Mouse (Mus musculus) thymus, postnatal 36 days (tissue): ENCODE data around the gene Bclaf1.

ENCODE experiments used
- DNase-seq, 2 experiments: peaks; one replicate each; pipeline ENCODE4 v3.0.0; 2022; ENCODE audit warnings: mixed read lengths in 2 of 2

Bclaf1 gene

DNA sequence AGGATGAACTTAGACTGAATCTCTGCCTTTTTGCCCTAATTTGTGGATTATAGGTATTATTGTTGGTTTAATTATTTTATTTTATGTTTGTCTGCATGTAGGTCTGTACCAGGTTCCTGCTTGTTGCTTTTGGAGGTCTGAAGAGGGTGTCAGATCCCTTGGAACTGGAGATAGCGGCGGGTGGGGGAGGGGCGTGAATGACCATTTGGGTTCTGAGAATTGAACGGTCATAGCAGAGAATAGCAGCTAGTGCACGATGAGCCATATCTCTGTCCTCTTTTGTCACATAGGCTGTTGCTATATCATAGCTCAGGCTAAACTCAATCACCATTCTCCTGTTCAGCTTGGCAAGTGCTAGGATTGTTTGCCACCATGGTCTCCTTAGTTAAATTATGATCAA is 5.2 kb downstream of the Bclaf1 start:
- DNase-seq = no peak

DNA sequence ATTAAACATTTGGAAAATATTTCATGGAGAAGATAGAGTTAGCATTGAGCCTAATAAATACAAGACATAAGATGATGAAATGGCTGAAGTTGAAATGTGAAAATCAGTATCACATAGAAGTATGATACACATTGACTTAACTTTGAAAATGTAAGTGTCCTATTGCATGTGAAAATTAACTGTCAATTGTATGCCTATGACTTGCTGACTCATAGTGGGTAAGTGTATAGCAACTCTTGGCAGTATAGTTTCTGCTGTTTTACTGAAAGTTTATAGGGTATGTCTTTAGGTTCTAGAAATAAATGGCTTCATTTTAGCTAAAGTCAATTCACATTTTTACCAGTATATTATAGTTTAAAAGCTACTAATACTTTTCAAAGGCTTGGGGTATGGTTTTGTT is 14.0 kb downstream of the Bclaf1 start:
- no peak for DNase-seq

DNA sequence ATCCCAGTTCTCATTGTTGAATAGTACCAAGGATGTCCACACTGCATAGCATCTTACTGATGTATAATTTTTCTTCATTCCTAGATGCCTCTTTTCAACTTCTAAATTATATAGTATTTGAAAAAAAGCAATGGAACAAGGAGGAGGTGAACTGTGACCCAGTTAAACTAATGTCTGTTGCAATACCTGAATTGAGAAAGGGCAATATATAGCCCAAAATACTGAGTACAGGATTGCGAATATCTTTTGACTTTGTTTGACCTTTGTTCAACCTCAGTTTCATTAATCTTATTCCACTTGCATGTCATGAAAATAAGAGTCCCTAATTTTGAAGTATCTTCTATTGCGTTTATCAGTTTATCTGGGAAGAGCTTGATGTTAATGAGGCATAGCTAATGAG is 19.0 kb downstream of the Bclaf1 start:
- DNase-seq = no peak

DNA sequence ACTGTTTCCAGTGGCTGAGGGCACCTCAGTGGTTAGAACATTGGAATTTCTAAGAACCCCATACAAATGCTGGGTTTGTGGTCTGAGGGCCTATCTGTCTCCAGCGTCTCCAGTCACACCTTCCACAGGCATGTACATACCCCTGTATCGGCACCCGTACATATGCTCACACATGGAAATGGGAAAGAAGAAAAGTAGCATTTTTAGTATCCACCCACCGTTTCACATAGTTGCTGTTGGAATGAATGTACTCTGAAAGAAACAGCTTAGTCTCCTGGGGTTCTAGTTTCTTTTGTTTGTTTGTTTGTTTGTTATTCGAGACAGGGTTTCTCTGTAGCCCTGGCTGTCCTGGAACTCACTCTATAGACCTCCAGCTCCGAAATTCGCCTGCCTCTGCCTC is 25.6 kb downstream of the Bclaf1 start:
- no peak for DNase-seq

DNA sequence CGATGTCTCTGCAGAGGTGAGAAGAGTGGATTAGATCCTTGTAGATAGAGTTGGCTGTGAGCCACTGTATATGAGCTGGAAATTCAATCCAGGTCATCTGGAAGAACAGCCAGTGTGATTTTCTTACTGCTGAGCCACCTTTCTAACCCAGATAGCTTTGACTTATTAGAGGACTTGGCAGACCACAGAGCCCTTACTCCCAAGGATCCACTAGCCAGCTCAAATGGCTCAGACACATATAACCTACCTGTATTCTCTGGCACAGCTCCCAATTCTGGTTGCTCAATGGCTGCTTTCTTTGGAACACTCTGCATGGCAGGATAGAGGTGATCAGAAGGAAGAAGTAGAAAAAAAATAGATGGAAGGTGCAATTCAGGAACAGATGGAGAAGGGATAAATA is 33.5 kb downstream of the Bclaf1 start:
- no peak for DNase-seq

DNA sequence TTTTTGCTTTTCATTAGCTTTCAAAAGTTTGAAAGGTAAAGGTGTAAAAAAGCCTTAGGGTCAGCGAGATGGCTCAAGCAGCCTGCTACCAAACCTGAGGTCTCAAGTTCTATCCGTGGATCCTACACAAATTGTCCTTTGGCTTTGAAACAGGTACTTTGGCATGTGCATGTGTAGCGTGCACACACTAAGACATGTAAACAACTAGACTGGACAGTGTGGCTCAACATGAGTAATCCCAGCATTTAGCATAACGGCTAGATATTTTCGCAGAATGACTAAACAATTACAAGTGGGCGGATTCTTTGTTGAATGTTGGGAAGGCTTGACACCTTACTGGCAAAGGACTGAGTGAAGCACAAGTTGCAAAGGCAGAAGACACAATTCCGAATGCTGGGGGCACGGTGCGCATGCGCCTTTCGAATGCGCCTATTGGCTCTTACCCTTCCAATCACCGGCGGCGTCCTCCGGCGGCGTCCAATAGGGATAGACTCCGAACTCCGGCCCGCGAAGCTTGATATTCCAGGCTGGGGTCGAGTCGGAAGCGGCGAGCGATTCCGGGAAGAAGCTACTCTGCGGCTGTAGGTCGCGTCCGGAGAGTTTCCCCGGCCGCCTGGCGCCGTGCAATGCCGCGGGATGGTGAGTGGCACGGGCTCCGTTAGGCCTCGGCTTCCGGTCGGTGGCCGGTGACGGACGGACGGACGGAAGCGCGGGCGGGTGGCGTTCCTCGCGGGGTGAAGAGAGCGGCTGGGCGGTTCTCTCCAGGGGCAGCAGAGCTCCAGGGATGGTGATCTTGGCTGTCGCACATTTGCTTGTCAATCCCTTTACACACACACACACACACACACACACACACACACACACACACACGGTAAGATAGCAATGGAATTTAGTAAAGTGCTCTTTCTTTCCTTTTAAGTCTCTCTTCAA is 35.3 kb downstream of the Bclaf1 start, which contains the start of gene Mtfr2:
Gene Mtfr2, plus strand, starts transcription at position 486 of the 930 bp plus-strand sequence.
- DNase-seq = peak; percentile 92 to 94

DNA sequence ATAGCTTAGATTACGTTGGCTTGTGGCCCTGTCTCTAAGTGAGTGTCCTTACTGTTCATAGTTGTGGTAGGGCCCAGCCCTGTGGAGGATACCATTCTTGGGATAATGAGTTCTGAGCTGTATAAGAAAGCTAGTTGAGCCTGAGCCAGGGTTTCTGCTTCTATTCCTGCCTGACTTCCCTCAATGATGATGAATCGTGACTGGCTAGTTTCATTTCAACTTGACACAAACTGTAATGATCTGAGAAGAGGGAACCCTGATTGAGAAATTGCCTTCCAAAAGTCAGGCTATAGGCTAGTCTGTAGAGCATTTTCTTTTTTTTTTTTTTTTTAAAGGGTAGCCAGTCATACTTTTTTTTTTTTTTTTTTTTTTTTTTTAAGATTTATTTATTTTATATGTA is 36.6 kb downstream of the Bclaf1 start:
- DNase-seq = no peak

DNA sequence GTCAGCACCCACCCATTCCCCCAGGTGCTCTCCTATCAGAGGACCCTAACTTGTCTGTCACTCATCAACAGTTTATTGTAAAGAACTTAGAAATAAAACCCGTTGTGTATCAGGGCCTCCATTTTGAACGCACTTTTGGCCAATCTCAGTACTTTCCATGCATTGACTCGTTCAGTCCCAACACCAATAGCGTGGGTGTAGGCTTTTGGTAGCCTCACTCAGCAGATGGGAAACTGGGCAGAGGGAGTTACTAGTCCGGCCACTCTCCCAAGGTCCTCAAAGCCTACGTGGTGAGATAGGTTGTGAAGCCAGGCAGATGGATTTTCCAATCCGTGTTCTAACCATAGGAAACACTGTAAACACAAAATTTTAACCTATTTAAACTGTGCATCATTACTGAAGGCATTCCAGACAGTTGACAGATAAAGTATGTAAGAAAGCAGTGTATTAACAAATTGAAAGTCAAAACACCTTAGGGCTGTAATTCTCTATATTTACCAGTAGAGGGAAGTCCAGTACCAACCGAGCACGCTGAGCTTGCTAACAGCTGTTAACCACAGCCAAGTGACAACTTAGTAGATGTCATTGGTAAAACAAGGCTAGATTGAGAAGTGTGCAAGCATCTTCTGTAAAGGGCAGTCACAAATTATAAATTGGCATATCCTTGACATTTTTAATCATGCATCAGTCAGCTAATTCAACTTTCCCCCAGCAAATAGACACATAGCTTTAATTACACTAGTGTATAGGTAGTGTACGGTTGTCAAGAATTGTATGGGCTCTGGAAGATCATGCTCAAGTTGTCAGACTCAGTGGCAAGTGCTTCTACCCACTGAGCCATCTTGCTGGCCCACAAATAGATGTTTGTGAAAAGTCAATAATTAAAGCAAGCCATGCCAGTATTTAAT is 49.5 kb downstream of the Bclaf1 start:
- no peak for DNase-seq

DNA sequence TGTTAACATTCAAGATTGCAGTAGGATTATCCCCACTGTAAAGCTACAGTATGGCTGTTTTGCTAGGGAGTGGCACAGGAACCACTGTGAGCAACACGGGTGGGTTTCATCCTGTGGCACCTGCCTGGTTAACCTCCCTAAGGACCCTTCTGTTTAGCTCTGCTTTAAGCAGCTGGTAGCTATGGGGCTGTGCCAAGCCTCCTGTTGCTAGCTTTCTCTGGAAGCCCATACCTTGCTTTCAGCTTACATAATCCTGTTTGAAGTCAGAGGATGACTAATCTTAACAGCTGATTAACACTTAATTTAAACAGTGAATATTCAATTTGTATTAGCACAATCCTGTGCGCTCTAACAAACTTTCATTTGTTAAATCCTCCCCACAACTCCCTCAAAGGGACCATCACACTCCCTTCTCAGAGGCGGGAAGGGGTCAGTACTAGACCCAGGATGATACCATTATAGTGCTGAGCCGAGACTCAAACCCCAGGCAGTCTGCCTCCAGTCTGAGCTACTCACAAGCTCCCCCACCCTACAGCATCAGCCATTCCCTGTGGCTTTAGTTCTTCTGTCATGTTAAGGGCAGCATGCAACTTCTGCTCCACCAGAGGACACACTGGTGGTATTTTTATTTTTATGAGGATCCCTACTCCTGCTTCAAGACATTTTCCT is 50.3 kb downstream of the Bclaf1 start:
- DNase-seq = no peak

DNA sequence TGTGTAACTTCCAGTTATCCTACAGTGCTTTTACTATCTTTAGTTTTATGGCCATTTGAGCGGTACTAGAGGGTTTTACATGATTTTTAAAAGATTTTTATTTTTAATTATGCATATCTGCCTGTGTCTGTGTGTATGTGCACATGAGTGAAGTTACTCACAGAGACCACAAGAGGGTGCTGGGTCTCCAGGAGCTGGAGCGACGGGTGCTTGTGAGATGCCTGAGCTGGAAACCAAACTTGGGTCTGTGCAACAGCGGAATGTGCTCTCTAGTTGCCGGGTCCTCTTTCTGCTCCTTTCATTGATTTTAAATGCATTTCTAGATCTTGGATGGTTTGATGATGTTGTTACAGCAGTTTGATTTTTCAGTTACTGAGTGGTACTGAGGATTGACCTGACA is 59.8 kb downstream of the Bclaf1 start:
- no peak for DNase-seq

GRCm38 (mm10) chr10:20377621-20378020 is 65.4 kb downstream of the Bclaf1 start:
- DNase-seq = no peak

DNA sequence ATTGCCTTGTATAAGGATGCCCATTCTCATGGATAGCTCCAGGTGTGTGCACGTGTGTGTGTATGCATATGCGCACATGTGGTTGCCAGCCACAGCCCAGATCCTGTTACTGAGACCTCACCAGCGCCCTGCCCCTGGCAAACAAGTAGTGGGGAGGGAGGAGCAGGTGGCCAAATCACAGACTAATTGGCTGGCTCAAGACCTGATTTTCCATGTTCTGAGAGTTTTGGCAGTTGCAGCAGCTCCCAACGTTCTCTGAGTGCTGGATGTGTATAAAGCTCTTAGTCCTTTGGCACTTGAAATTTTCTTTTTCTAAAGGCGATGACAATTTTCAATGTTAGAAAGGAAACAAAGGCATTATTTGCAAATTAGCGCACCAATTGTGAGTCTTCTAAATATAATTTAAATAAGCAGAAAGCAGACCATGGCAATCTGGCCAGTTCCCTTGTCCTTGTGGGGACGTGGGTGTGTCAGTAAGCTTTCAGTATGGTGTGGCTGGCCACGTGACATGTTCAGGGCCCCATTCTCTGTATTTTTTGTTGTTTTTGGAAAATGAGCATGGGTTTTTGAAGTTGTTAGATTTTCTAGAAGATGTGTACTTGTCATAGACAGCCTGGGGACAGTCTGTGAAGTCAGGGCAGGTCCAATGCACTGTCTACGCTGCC is 66.9 kb downstream of the Bclaf1 start:
- no peak for DNase-seq

DNA sequence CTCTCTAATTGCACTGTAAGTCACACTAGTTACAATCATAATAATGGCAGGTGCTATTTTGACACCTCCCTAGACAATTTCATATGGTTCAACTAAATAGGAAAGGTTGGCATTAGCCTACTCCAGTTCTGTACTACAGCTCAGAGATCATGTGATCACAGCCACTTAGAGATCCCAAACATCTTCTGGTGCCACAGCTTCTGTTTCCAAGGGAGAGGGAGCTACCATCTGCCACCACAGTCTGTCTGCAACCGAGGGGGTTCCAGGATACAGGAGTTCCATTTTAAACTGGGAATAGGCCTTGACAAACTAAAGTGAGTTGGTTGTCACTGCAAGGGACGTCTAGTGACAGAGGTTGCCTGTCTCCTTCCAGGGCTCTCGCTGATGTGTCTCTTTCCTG is 68.5 kb downstream of the Bclaf1 start:
- no peak for DNase-seq

DNA sequence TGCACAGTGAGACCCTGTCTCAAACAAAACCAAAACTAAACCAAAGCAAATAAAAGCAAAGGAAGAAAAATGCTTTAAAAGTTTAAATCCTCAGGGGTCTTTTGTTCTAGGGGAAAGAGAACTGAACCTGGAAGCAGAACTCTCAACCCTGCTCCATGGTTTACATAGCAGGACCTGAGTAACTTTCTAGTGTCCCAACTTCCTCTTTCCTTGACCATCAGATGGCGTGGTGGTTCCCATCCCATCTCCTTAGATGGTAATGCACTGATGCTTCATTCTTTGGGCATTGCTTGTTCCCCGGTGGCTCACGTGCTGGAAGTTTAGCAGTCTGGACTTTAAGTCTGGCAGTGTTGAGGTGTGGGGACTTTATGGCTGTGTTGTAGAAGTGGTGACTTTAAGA is 69.1 kb downstream of the Bclaf1 start:
- no peak for DNase-seq

DNA sequence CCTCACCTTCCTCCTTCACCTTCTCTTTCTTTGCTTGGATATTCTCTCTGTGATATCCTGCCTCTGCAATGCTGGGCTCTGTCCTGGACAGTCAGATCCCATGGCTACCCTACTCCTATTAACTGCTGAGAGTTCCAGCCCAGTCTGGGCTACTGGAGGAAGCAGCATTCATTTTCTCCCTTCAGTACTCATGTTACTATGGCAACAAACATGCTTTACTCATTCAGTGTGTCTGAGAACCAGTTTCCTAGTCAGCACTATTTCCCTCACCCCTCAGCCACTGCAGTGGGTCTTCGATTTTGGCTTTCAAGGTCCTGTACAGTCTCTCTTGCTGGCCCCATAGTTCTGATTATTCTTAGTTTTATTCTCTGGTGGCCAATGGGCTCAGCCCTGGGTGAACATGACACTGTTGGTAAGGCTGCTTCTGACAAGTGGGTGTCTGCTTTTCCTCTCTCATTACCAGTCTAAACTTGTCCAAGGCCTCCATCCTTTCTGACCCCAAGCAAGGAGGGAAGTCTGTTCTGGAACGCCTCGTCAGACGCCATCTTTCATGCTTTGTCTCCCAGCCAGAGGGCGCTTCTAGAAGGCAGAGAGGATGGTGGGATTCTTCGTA is 70.6 kb downstream of the Bclaf1 start:
- no peak for DNase-seq

DNA sequence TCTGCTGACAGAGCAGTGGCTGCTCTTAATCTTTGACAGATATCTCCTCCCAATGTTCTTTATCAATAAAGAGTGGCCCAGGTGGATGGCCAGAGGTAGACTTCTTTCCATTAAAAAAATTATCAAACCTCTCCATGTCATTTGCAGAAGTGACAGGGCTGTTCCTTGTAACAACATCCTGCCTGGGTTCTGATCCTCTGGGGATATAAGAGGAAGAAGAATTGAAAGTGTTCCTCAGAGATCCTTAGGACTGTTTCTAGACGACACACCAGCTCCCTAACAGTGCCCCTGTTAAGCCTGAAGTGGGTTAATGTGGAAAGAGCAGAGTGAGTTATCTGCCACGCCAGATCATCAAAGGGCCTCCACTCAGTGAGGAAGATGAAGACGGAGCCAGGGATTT is 78.3 kb downstream of the Bclaf1 start:
- no peak for DNase-seq
